Mouse (Mus musculus) inflammation-experienced regulatory T-cells, adult 16 weeks (primary cell): ENCODE data around the gene Kbtbd6. TPM values are rescaled to one million over a fixed set of nuclear protein-coding genes. Genes with fewer than 3 reads are reported as not detected.

Source experiments
- polyA plus RNA-seq: library from polyadenylated mRNA; unstranded; fragments of 100-300 nt; shearing (Covaris generic); gene quantifications from one replicate; pipeline ENCODE4 v1.2.1, GENCODE M21; 2017

Gene Kbtbd6
- 0.21 TPM for polyA plus RNA-seq

GRCm38 (mm10) chr14:79451681-79452590, at the start of gene Kbtbd6:
TSS of gene Kbtbd6 (plus strand) at chr14:79451835.

DNA sequence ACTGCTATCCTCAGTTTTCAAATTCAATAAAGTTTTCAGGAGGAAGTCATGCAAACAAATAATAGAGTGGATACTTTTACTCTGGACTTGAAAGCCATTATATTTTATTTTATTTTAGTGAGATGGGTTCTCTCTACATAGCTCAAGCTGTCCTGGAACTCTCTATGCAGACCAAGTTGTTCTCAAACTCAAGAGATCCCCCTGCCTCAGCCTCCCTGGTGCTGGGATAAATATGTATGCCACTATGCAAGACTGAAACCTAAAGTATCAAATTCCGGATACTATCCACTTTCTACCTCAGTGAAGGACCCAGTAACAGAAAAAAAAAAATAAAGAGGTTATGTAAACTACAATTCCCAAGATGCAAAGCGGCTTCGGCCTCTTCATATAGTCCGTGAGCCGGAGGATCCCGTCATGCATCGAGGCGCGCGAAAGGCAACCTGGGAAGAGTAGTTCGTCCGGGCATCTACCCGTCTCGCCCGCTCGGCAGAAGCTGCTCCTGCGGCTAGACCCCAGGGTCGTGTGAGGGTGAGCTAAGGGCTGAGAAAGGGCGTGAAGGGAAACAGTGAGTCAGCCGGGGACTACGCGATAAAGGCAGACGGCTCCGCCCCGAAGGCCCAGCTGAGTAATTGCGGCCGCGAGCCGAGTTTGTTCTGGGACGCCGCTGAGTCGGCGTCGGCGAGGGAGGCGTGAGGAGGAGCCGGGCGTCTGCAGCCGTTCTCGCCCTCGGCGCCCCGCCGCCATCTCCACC, 25.5 kb upstream of the Kbtbd6 start, which contains the start of gene Kbtbd7:
Kbtbd7 (plus strand) TSS at position 533 of the 751 bp plus-strand sequence.

GRCm38 (mm10) chr14:79480624-79481338, 29.1 kb downstream of the Kbtbd6 start, which contains the start of gene Elf1:
TSS of gene Elf1 (plus strand) at chr14:79481194.

DNA sequence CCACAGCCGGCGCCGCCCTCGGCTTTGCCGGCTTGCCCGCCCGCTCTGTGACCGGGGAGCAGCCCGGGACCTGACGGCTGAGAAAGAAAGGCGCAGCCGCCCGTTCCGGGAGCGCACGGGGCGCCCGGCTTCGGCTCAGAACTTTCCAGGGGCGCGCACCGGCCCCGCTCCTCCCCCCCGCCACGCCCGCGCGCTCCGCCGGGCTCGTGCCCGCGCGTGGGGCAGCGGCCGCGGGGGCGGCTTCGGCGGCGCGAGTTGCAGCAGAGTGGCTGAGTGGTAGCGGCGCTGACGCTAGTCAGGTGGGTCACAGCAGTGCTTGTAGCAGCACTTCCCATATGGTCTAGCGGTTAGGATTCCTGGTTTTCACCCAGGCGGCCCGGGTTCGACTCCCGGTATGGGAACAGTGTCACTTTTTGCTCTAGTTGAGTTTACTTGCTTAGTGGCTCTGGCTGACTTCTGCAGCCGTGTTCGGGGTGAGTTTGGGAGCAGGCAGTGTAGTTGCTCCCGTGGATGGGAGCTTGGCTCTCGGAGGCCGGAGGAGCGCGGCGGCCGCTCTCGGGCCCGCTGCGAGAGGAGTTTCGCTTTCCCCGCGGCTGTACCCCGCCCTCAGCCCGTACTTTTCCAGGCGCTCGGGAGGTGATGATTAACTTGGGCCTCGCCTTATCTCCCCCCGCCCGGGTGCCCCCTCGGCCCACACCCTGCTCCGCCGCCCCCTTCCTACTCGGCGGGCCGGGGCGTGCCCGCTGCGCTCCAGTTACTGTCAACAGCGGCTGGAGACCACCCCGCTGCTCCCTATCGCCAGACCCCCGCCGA, 29.9 kb downstream of the Kbtbd6 start, which contains the start of gene Wbp4:
Wbp4 (minus strand) TSS at position 182 of the 813 bp plus-strand sequence.

Other genes starting within 250 kb of the Kbtbd6 start
- gene Zfp957, start 204.5 kb upstream of the Kbtbd6 start, polyA plus RNA-seq = not detected
- gene Rgcc, start 150.2 kb upstream of the Kbtbd6 start, polyA plus RNA-seq = 10.6 TPM
- gene Naa16, start 61.1 kb upstream of the Kbtbd6 start, polyA plus RNA-seq = 74.2 TPM
- gene Mtrf1, start 54.1 kb upstream of the Kbtbd6 start, polyA plus RNA-seq = 6.2 TPM
- gene Kbtbd7, start 25.3 kb upstream of the Kbtbd6 start, polyA plus RNA-seq = 3.2 TPM
- gene Elf1, start 29.4 kb downstream of the Kbtbd6 start, polyA plus RNA-seq = 205 TPM
- 38.8 TPM for gene Wbp4, start 29.7 kb downstream of the Kbtbd6 start, polyA plus RNA-seq
- gene Sugt1, start 135.9 kb downstream of the Kbtbd6 start, polyA plus RNA-seq = 122 TPM
- not detected for gene Cnmd, start 210.3 kb downstream of the Kbtbd6 start, polyA plus RNA-seq